Mouse (Mus musculus) heart, embryonic 15.5 days (tissue): ENCODE measurements around the gene a. TPM values are rescaled to one million over a fixed set of nuclear protein-coding genes. Genes with fewer than 3 reads are reported as not detected.
A peak's percentile ranks its signal among the peaks of the same experiment; 100 is the strongest.

Source experiments
- ATAC-seq: fragments of 200-750 bp; cut with Nextera tagmentation; replicated peaks from 2 replicates; pipeline ENCODE4 v1.8.0; 2017; ENCODE audit warnings: low read depth, moderate TSS enrichment; ENCODE audit not compliant: insufficient number of reproducible peaks, insufficient read depth, low FRiP score
- H3K27ac ChIP-seq: fragments of 300-500 bp; sonication (generic); 2 replicates; pipeline ENCODE4 v1.5.1; 2015; ENCODE audit warnings: mild to moderate bottlenecking, inconsistent platforms
- H3K27me3 ChIP-seq: fragments of 300-500 bp; sonication (generic); 2 replicates; pipeline ENCODE4 v1.6.1; 2015; ENCODE audit warnings: inconsistent platforms
- H3K36me3 ChIP-seq: fragments of 300-500 bp; sonication (generic); 2 replicates; pipeline ENCODE4 v1.6.1; 2015; ENCODE audit warnings: mild to moderate bottlenecking, inconsistent platforms
- H3K4me1 ChIP-seq: fragments of 300-500 bp; sonication (generic); replicated peaks from 2 replicates; pipeline ENCODE4 v1.6.1; 2015; ENCODE audit warnings: inconsistent platforms
- H3K4me2 ChIP-seq: fragments of 300-500 bp; sonication (generic); 2 replicates; pipeline ENCODE4 v1.6.1; 2015; ENCODE audit warnings: inconsistent platforms, mild to moderate bottlenecking, moderate library complexity
- H3K4me3 ChIP-seq: fragments of 300-500 bp; sonication (generic); 2 replicates; pipeline ENCODE4 v1.5.1; 2015; ENCODE audit warnings: mild to moderate bottlenecking, inconsistent platforms
- H3K9ac ChIP-seq: fragments of 300-500 bp; sonication (generic); 2 replicates; pipeline ENCODE4 v1.6.1; 2015; ENCODE audit warnings: mild to moderate bottlenecking, inconsistent platforms
- H3K9me3 ChIP-seq: fragments of 300-500 bp; sonication (generic); replicated peaks from 2 replicates; pipeline ENCODE4 v1.6.1; 2016; ENCODE audit warnings: inconsistent platforms
- WGBS: fragments of 180-500 bp; shearing (Covaris S2); methylation state at CpG from one replicate; pipeline ENCODE4 v1.1.7; 2015; ENCODE audit warnings: mixed read lengths; 5-methylcytosine and 5-hydroxymethylcytosine counted together
- polyA plus RNA-seq: library from polyadenylated mRNA; unstranded; fragments of >200 nt; fragmentation: Nextera tagmentation; extraction: Ambion mirVana; gene quantifications from 2 replicates; pipeline ENCODE4 v1.2.1, GENCODE M21; 2015

a gene
- polyA plus RNA-seq, 1 experiment from 2014 or later: 0.30 TPM

DNA sequence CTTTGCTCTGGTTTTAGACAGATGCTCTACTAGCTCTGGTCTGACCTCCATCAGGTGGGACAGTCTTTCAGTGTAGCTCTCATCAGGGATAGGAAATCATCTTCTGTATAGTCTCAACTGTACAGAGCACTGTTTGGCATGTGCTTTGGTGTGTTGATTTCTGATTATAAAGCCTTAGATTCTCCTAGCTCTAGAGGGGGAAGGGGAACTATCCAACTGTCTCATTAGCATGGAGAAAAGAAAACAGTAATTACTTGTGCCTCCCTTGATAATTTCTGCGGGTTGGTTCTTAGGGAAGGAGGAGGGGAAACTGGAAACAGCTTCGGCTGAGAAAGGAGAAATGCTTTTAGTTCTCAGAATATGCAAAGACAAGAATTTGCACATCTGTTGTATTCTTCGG, 25.9 kb downstream of the a start:
- H3K27me3 ChIP-seq: no peaks in the 10 kb centered on the region
- H3K36me3 ChIP-seq: no peaks in the 10 kb centered on the region
- no peak overlapping the region for H3K4me3 ChIP-seq
- H3K9ac ChIP-seq: no peak overlapping the region
- no peak overlapping the region for H3K4me2 ChIP-seq
- H3K9me3 ChIP-seq: no peaks in the 10 kb centered on the region
- H3K4me1 ChIP-seq: peaks cover 62% of the 10 kb centered on the region
- no peak for ATAC-seq
- 51% methylated on average over 3 of the region's 3 CpGs for WGBS
- no peak overlapping the region for H3K27ac ChIP-seq

GRCm38 (mm10) chr2:154817788-154818187, 26.6 kb downstream of the a start:
- peaks cover 56% of the 10 kb centered on the region for H3K4me1 ChIP-seq
- H3K36me3 ChIP-seq: no peaks in the 10 kb centered on the region; the same call in 1 of the 2 replicates
- H3K27ac ChIP-seq: no peak overlapping the region
- no peak for ATAC-seq
- WGBS: 13% methylated on average over 1 of the region's 1 CpGs
- H3K9me3 ChIP-seq: no peaks in the 10 kb centered on the region
- no peak overlapping the region for H3K4me2 ChIP-seq
- H3K27me3 ChIP-seq: no peaks in the 10 kb centered on the region
- H3K4me3 ChIP-seq: no peak overlapping the region
- H3K9ac ChIP-seq: no peak overlapping the region

DNA sequence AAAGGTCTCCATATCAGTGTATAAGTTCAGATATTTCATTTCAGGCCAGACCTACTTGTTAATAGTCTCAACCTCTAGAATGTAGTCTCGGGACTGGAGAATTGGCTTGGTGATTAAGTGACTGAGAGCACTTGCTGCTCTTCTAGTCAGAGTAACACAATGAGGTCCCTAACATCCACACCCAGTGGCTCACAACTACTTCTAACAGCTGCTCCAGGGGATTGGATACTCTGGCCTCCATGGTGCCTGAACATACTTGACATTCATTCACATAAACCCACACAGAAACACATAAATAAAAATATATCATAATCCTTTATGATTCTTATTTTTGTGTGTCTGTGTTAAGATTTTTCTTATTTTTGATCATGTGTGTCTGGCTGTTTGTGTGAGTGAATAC, 27.4 kb downstream of the a start:
- no peak for ATAC-seq
- no peaks in the 10 kb centered on the region; the same call in 1 of the 2 replicates for H3K36me3 ChIP-seq
- no peak overlapping the region for H3K9ac ChIP-seq
- no peak overlapping the region for H3K4me3 ChIP-seq
- H3K27me3 ChIP-seq: no peaks in the 10 kb centered on the region
- H3K4me2 ChIP-seq: no peak overlapping the region
- no peak overlapping the region for H3K27ac ChIP-seq
- 48% methylated on average over 1 of the region's 1 CpGs for WGBS
- H3K4me1 ChIP-seq: peaks cover 55% of the 10 kb centered on the region
- no peaks in the 10 kb centered on the region for H3K9me3 ChIP-seq

- Histone ChIP-seq H3K9ac (no peak overlapping the region), H3K36me3 (no peaks in the 10 kb centered on the region; the same call in 1 of the 2 replicates), H3K27ac (0 out of 2 replicates have a peak overlapping the region, but pooled peaks have one; percentile 20), H3K27me3 (no peaks in the 10 kb centered on the region), H3K4me1 (peaks cover 54% of the 10 kb centered on the region), H3K4me2 (no peak overlapping the region), H3K9me3 (no peaks in the 10 kb centered on the region), H3K4me3 (no peak overlapping the region)
- ATAC-seq: no peak
- 42% methylated on average over 1 of the region's 1 CpGs for WGBS
Observed at GRCm38 (mm10) chr2:154820346-154820745, 29.1 kb downstream of the a start.

GRCm38 (mm10) chr2:154826054-154826538, 34.9 kb downstream of the a start:
- Histone ChIP-seq H3K27me3 (no peaks in the 10 kb centered on the region), H3K4me3 (no peak overlapping the region), H3K27ac (no peak overlapping the region), H3K4me2 (no peak overlapping the region), H3K9ac (no peak overlapping the region), H3K36me3 (no peaks in the 10 kb centered on the region; the same call in 1 of the 2 replicates), H3K9me3 (no peaks in the 10 kb centered on the region), H3K4me1 (peaks cover 9% of the 10 kb centered on the region)
- WGBS: 74% methylated on average over 1 of the region's 1 CpGs
- no peak for ATAC-seq

DNA sequence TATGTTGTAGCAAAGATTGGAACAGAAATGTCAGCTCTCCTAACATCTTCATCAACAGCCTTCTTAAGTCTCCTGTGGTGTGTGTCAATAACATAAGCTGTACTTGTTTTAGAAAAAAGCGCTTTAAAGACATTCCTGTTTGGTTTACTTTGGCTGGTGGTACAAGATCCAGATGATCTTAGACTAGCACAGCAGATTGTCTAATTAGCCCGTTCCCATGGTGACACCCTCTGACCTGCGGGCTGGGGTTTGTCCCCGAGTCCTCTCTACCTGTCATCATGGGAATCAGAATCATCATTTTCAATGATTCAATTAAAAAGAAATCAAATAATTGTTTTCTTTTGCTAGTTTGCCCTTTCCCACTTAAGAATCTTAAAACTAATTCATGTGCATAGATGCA, 36.3 kb downstream of the a start:
- Histone ChIP-seq H3K4me1 (peaks cover 13% of the 10 kb centered on the region), H3K36me3 (no peaks in the 10 kb centered on the region; the same call in 1 of the 2 replicates), H3K27me3 (no peaks in the 10 kb centered on the region), H3K9ac (no peak overlapping the region), H3K4me3 (no peak overlapping the region), H3K4me2 (no peak overlapping the region), H3K27ac (no peak overlapping the region), H3K9me3 (no peaks in the 10 kb centered on the region)
- 84% methylated on average over 4 of the region's 4 CpGs for WGBS
- ATAC-seq: no peak

- no peak for ATAC-seq
- H3K4me2 ChIP-seq: no peak overlapping the region
Observed at GRCm38 (mm10) chr2:154832471-154832870, 41.3 kb downstream of the a start.

DNA sequence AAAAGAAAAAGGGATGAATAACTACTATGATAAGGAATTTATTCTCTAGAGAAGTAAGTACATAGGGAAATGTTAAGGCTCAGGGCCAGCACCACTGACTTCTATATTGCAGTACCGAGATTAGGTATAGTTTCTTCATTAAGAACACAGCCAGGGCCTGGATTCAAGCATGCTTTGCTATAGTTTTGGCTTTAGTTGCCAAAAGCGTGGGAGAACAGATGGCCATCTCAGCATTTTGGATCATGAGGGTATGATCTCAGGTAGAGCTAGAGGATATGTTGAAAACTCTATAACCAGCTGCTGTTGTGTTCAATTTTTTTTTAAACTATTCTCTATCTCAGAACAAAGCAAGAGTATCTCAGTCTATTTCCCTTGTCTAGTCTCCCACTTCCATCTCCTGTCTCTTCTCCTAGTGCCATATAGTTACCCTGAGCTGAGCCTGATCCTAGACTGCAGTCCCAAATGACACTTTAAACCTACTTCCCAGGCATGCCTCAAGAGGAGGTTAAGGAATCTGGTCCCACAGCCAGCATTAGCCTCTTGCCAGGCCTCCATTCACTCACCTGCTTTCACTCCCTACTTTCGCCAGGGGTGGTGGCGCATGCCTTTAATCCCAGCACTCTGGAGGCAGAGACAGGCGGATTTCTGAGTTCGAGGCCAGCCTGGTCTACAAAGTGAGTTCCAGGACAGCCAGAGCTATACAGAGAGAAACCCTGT, 43.1 kb downstream of the a start:
- Histone ChIP-seq H3K36me3 (no peaks in the 10 kb centered on the region), H3K4me3 (no peak overlapping the region), H3K27ac (no peak overlapping the region), H3K4me2 (no peak overlapping the region), H3K9ac (no peak overlapping the region), H3K9me3 (no peaks in the 10 kb centered on the region), H3K27me3 (no peaks in the 10 kb centered on the region), H3K4me1 (peaks cover 15% of the 10 kb centered on the region)
- no peak for ATAC-seq
- 92% methylated on average over 6 of the region's 6 CpGs for WGBS

More at GRCm38 (mm10) chr2:154832471-154832870, 41.3 kb downstream of the a start:
- Histone ChIP-seq H3K4me1 (peaks cover 15% of the 10 kb centered on the region), H3K27ac (no peak overlapping the region), H3K36me3 (no peaks in the 10 kb centered on the region), H3K9ac (no peak overlapping the region), H3K4me3 (no peak overlapping the region), H3K27me3 (no peaks in the 10 kb centered on the region), H3K9me3 (no peaks in the 10 kb centered on the region)
- 51% methylated on average over 4 of the region's 4 CpGs for WGBS

- H3K4me3 ChIP-seq: no peak overlapping the region
- no peak overlapping the region for H3K4me2 ChIP-seq
- peaks cover 9% of the 10 kb centered on the region for H3K4me1 ChIP-seq
- peaks cover 4% of the 10 kb centered on the region for H3K9me3 ChIP-seq
- H3K36me3 ChIP-seq: no peaks in the 10 kb centered on the region
- no peak overlapping the region for H3K27ac ChIP-seq
- H3K27me3 ChIP-seq: no peaks in the 10 kb centered on the region
- WGBS: 76% methylated on average over 2 of the region's 2 CpGs
- H3K9ac ChIP-seq: no peak overlapping the region
- ATAC-seq: no peak
Observed at GRCm38 (mm10) chr2:154836537-154836936, 45.3 kb downstream of the a start.

GRCm38 (mm10) chr2:154848086-154848485, 56.9 kb downstream of the a start:
- ATAC-seq: no peak
- no peaks in the 10 kb centered on the region for H3K36me3 ChIP-seq
- no peak overlapping the region for H3K9ac ChIP-seq
- H3K4me1 ChIP-seq: no peaks in the 10 kb centered on the region
- no peak overlapping the region for H3K27ac ChIP-seq
- no peak overlapping the region for H3K4me2 ChIP-seq
- no peak overlapping the region for H3K4me3 ChIP-seq
- H3K27me3 ChIP-seq: no peaks in the 10 kb centered on the region
- H3K9me3 ChIP-seq: no peaks in the 10 kb centered on the region

- no peak overlapping the region for H3K9ac ChIP-seq
- no peak for ATAC-seq
Observed at GRCm38 (mm10) chr2:154855383-154855782, 64.2 kb downstream of the a start.

DNA sequence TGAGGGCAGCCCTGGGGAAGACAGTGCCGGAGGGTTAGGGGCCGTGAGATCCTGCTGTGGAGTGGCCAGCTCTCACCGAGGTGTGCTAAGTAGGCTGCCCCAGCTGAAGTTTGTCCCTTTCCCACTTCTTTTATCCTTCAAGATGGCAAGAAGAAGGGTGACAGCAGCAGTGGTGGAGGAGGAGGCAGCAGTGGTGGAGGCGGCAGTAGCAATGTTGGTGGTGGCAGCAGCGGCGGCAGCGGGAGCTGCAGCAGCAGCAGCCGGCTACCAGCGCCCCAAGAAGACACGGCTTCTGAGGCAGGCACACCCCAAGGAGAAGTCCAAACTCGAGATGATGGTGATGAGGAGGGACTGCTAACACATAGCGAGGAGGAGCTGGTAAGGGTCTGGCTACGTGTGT, 72.5 kb downstream of the a start:
- Histone ChIP-seq H3K4me2 (no peak overlapping the region), H3K36me3 (peaks cover 83% of the 10 kb centered on the region), H3K9ac (no peak overlapping the region), H3K9me3 (no peaks in the 10 kb centered on the region), H3K27me3 (no peaks in the 10 kb centered on the region), H3K4me3 (no peak overlapping the region), H3K27ac (no peak overlapping the region), H3K4me1 (no peaks in the 10 kb centered on the region)
- WGBS: 93% methylated on average over 13 of the region's 13 CpGs
- no peak for ATAC-seq

More at GRCm38 (mm10) chr2:154855383-154855782, 64.2 kb downstream of the a start:
- peaks cover 18% of the 10 kb centered on the region for H3K4me1 ChIP-seq
- no peaks in the 10 kb centered on the region for H3K27me3 ChIP-seq
- no peak overlapping the region for H3K4me3 ChIP-seq
- no peak overlapping the region for H3K27ac ChIP-seq
- H3K36me3 ChIP-seq: peaks cover 27% of the 10 kb centered on the region
- 80% methylated on average over 1 of the region's 1 CpGs for WGBS
- no peaks in the 10 kb centered on the region for H3K9me3 ChIP-seq
- H3K4me2 ChIP-seq: no peak overlapping the region
